Mouse (Mus musculus) hindbrain, postnatal 0 days (tissue): ENCODE measurements around the gene Olfr16. TPM values are rescaled to one million over a fixed set of nuclear protein-coding genes. Genes with fewer than 3 reads are reported as not detected.

Experiments
- ATAC-seq: fragments of 200-750 bp; cut with Nextera tagmentation; 2 replicates; pipeline ENCODE4 v1.8.0; 2017; ENCODE audit warnings: mild to moderate bottlenecking, moderate TSS enrichment, moderate library complexity
- DNase-seq: peaks from one replicate; pipeline ENCODE4 v3.0.0-alpha.2; 2015; ENCODE audit warnings: low spot score
- H3K27ac ChIP-seq: fragments of 300-500 bp; sonication (generic); 2 replicates; pipeline ENCODE4 v1.5.1; 2014; ENCODE audit warnings: mild to moderate bottlenecking
- H3K27me3 ChIP-seq: fragments of 300-500 bp; sonication (generic); 2 replicates; pipeline ENCODE4 v1.6.1; 2014; ENCODE audit warnings: low read length, mixed read lengths; ENCODE audit not compliant: insufficient read depth
- H3K36me3 ChIP-seq: fragments of 300-500 bp; sonication (generic); 2 replicates; pipeline ENCODE4 v1.6.1; 2014; ENCODE audit warnings: low read length, mixed read lengths; ENCODE audit not compliant: insufficient read depth
- H3K4me1 ChIP-seq: fragments of 300-500 bp; sonication (generic); 2 replicates; pipeline ENCODE4 v1.6.1; 2014; ENCODE audit warnings: antibody characterized with exemption, low read length, mixed read lengths; ENCODE audit not compliant: insufficient read depth
- H3K4me2 ChIP-seq: fragments of 300-500 bp; sonication (generic); 2 replicates; pipeline ENCODE4 v1.6.1; 2014; ENCODE audit warnings: low read depth, mild to moderate bottlenecking, low read length, moderate library complexity, mixed read lengths
- H3K4me3 ChIP-seq: fragments of 300-500 bp; sonication (generic); 2 replicates; pipeline ENCODE4 v1.5.1; 2014; ENCODE audit warnings: low read length
- H3K9ac ChIP-seq: fragments of 300-500 bp; sonication (generic); replicated peaks from 2 replicates; pipeline ENCODE4 v1.6.1; 2014; ENCODE audit warnings: mild to moderate bottlenecking, low read length, moderate library complexity, mixed read lengths
- H3K9me3 ChIP-seq: fragments of 300-500 bp; sonication (generic); 2 replicates; pipeline ENCODE4 v1.6.1; 2016; ENCODE audit warnings: low read length, mixed read lengths
- CTCF ChIP-seq: IDR thresholded peaks from 2 replicates; pipeline ENCODE4 v1.5.1; 2016; ENCODE audit warnings: antibody characterized with exemption, control low read depth, low read depth
- WGBS: fragments of 180-500 bp; shearing (Covaris S2); extraction: QIAGEN DNeasy Blood & Tissue Kit; methylation state at CpG from one replicate; pipeline ENCODE4 v1.1.7; 2014; 5-methylcytosine and 5-hydroxymethylcytosine counted together
- polyA plus RNA-seq: library from polyadenylated mRNA; unstranded; fragments of >200 nt; fragmentation: Nextera tagmentation; extraction: Ambion mirVana; gene quantifications from 2 replicates; pipeline ENCODE4 v1.2.1, GENCODE M21; 2015
- total RNA-seq: library from RNA; depleted of rRNA; stranded (reverse); fragments of >200 nt; gene quantifications from 2 replicates; pipeline ENCODE4 v1.2.3, GENCODE M21; 2014; rRNA removed

The Olfr16 gene
- total and polyA plus RNA-seq, 2 experiments from 2014 or later: not detected

- Histone ChIP-seq H3K27me3 (no peaks in the 10 kb centered on the region), H3K36me3 (no peaks in the 10 kb centered on the region), H3K4me1 (no peaks in the 10 kb centered on the region), H3K4me2 (no peak overlapping the region), H3K4me3 (no peak overlapping the region), H3K9me3 (no peaks in the 10 kb centered on the region), H3K9ac (no peak overlapping the region), H3K27ac (no peak overlapping the region)
- TF ChIP-seq CTCF: no peak
- ATAC-seq: no peak
- DNase-seq: no peak
- 62% methylated on average over 1 of the region's 1 CpGs for WGBS
Measured at GRCm38 (mm10) chr1:172960452-172960851, 10.2 kb downstream of the Olfr16 start.

- no peak for ATAC-seq
- H3K27me3 ChIP-seq: no peaks in the 10 kb centered on the region
- H3K4me2 ChIP-seq: no peak overlapping the region
- H3K27ac ChIP-seq: no peak overlapping the region
- TF ChIP-seq CTCF: no peak
- H3K36me3 ChIP-seq: no peaks in the 10 kb centered on the region
- no peak overlapping the region for H3K9ac ChIP-seq
- H3K4me1 ChIP-seq: no peaks in the 10 kb centered on the region
- DNase-seq: no peak
- no peaks in the 10 kb centered on the region for H3K9me3 ChIP-seq
- H3K4me3 ChIP-seq: no peak overlapping the region
- WGBS: 77% methylated on average over 12 of the region's 12 CpGs
Measured at GRCm38 (mm10) chr1:172989794-172990634, 39.8 kb downstream of the Olfr16 start.

DNA sequence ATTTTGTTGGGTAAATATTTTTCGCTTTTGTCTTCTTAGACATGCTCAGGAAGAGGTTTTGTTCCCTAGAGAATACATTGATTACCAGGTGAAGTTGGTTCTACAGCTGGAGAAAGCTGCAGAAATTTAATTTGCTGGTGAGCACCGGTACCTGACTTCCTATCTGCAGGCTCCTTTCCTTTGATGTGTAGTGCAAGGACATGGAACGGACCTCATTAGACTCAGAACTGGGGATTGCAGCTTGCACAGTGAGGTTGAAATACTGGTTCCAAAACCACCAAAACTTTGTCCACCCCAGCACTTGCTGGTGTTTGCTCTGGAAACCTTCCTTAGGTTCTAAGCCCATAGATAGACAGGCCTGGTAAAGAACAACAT lies 40.4 kb downstream of the Olfr16 start:
- Histone ChIP-seq H3K36me3 (no peaks in the 10 kb centered on the region), H3K4me3 (no peak overlapping the region), H3K27me3 (no peaks in the 10 kb centered on the region), H3K4me2 (no peak overlapping the region), H3K9ac (no peak overlapping the region), H3K4me1 (no peaks in the 10 kb centered on the region), H3K27ac (no peak overlapping the region), H3K9me3 (no peaks in the 10 kb centered on the region)
- no peak for ATAC-seq
- no peak for DNase-seq
- 73% methylated on average over 3 of the region's 3 CpGs for WGBS
- TF ChIP-seq CTCF: no peak

Other genes starting within 250 kb of the Olfr16 start
- not detected in 2 replicates for gene Apcs, start 55.4 kb upstream of the Olfr16 start, total RNA-seq
- not detected in 2 replicates for gene Apcs, start 55.4 kb upstream of the Olfr16 start, polyA plus RNA-seq
- gene Olfr1408, start 187.0 kb downstream of the Olfr16 start, total RNA-seq: not detected in 2 replicates
- not detected in 2 replicates for gene Olfr1408, start 187.0 kb downstream of the Olfr16 start, polyA plus RNA-seq
- gene Olfr1406, start 240.2 kb downstream of the Olfr16 start, total RNA-seq: not detected in 2 replicates
- not detected in 2 replicates for gene Olfr1406, start 240.2 kb downstream of the Olfr16 start, polyA plus RNA-seq
- gene Olfr218, start 247.4 kb downstream of the Olfr16 start, total RNA-seq: not detected in 2 replicates
- not detected in 2 replicates for gene Olfr218, start 247.4 kb downstream of the Olfr16 start, polyA plus RNA-seq